Mouse (Mus musculus) T-helper 1 cell (primary cell): Measurements from ENCODE around the gene Nlrp10.

ENCODE experiments used
- in situ Hi-C: fragments of 300-600 bp; cut with MboI, MseI; formaldehyde crosslinking; loops from one replicate; pipeline ENCODE4 v1.15.1; 2025; ENCODE audit warnings: high pct_unique_total_duplicates

Gene Nlrp10

GRCm38 (mm10) chr7:108894320-108894719 is 35.7 kb downstream of the Nlrp10 start, which contains the start of gene Olfr519:
Olfr519 (minus strand) TSS chr7:108894420.
- in situ Hi-C loops, result no loop called here

DNA sequence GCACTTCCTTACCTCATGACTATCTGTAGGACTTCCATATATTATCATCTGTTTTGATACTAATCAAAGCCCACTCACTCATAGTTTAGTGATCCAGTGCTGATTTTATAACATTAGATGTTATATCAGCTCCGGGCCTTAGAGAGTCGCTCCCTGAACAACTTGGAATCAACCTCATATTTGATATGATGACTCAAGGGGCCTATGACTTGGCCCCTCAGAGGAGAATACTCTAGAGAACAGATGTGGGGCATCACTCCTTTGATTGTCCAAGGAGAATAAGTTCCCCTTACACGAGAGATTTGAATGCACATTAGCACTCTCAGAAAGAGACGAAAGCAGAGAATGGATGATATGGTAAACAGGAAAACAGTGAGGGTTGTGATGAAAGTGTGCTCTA is 45.1 kb downstream of the Nlrp10 start, which contains the start of gene Olfr518:
Olfr518 (minus strand) TSS at position 101 of the 400 bp plus-strand sequence.
- in situ Hi-C loops, result no loop called here

DNA sequence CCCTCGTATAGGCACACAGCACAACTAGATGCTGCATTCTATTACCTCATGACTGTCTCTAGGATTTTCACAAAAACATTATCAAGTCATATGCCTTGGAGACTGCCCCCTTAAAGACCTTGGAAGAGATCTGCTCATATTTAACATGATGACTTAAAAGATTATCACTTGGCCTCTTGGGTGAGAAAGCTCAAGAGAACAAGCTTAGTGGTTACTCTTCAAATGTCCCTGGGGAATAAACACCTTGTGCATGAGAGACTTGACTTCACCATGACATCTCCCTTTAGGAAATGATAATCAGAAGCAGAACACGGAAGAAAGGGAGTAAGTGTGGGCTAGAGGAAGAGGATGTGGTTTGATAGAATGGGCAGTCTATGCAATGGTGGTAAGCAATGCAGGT is 57.7 kb downstream of the Nlrp10 start, which contains the start of gene Olfr517:
Olfr517 (minus strand) TSS at position 101 of the 400 bp plus-strand sequence.
- in situ Hi-C loops, result no loop called here
